Mouse (Mus musculus) neural tube, embryonic 14.5 days (tissue): Measurements from ENCODE around the gene Gm37240. TPM values are rescaled to one million over a fixed set of nuclear protein-coding genes. Genes with fewer than 3 reads are reported as not detected.

Source experiments
- ATAC-seq: fragments of 200-750 bp; cut with Nextera tagmentation; 2 replicates; pipeline ENCODE4 v1.8.0; 2017; ENCODE audit warnings: low read depth, mild to moderate bottlenecking, moderate TSS enrichment, moderate library complexity
- H3K27ac ChIP-seq: fragments of 300-500 bp; sonication (generic); 2 replicates; pipeline ENCODE4 v1.5.1; 2014; ENCODE audit warnings: low read depth, mild to moderate bottlenecking, control low read depth, low read length, moderate library complexity, mixed read lengths
- H3K27me3 ChIP-seq: fragments of 300-500 bp; sonication (generic); 2 replicates; pipeline ENCODE4 v1.6.1; 2014; ENCODE audit warnings: low read length; ENCODE audit not compliant: control insufficient read depth, insufficient read depth
- H3K36me3 ChIP-seq: fragments of 300-500 bp; sonication (generic); 2 replicates; pipeline ENCODE4 v1.6.1; 2014; ENCODE audit warnings: low read length, mixed read lengths; ENCODE audit not compliant: control insufficient read depth, insufficient read depth
- H3K4me1 ChIP-seq: fragments of 300-500 bp; sonication (generic); 2 replicates; pipeline ENCODE4 v1.6.1; 2014; ENCODE audit warnings: low read length; ENCODE audit not compliant: control insufficient read depth, insufficient read depth
- H3K4me2 ChIP-seq: fragments of 300-500 bp; sonication (generic); 2 replicates; pipeline ENCODE4 v1.6.1; 2014; ENCODE audit warnings: mild to moderate bottlenecking, low read depth, low read length, control low read depth
- H3K4me3 ChIP-seq: fragments of 300-500 bp; sonication (generic); 2 replicates; pipeline ENCODE4 v1.5.1; 2014; ENCODE audit warnings: low read depth, low read length, control low read depth, mixed read lengths
- H3K9ac ChIP-seq: fragments of 300-500 bp; sonication (generic); replicated peaks from 2 replicates; pipeline ENCODE4 v1.6.1; 2014; ENCODE audit warnings: low read depth, mild to moderate bottlenecking, control low read depth, low read length, mixed read lengths
- H3K9me3 ChIP-seq: fragments of 300-500 bp; sonication (generic); 2 replicates; pipeline ENCODE4 v1.6.1; 2016; ENCODE audit warnings: low read length; ENCODE audit not compliant: control insufficient read depth
- WGBS: fragments of 180-500 bp; shearing (Covaris S2); extraction: QIAGEN DNeasy Blood & Tissue Kit; methylation state at CpG from one replicate; pipeline ENCODE4 v1.1.7; 2014; 5-methylcytosine and 5-hydroxymethylcytosine counted together
- polyA plus RNA-seq: library from polyadenylated mRNA; unstranded; fragments of >200 nt; fragmentation: Nextera tagmentation; extraction: Ambion mirVana; gene quantifications from 2 replicates; pipeline ENCODE4 v1.2.1, GENCODE M21; 2014

The Gm37240 gene
- polyA plus RNA-seq, 1 experiment from 2014 or later, result not detected

DNA sequence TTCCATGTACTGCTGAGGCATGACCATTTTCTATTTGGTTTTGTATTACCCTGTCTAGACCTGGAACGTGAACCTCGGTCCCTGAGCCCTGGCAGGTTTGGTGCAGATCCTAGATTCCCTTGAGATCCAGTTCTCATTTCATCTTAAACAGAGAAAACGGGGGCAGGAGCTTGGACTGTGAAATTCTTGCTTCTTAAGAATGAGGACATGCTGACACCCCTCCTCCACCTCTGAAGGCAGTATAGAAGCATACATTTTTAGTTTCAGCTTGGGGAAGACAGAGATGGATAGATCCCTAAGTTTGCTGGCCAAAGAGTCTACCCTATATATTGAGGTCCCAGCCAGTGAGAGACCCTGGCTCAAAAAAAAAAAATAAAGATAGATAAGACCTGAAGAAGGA lies 742.9 kb downstream of the Gm37240 start:
- Histone ChIP-seq H3K9ac (no peak overlapping the region), H3K36me3 (no peaks in the 10 kb centered on the region), H3K4me3 (no peak overlapping the region), H3K9me3 (no peaks in the 10 kb centered on the region), H3K27ac (no peak overlapping the region), H3K4me2 (no peak overlapping the region), H3K4me1 (no peaks in the 10 kb centered on the region), H3K27me3 (no peaks in the 10 kb centered on the region)
- ATAC-seq, result no peak
- WGBS, result 84% methylated on average over 3 of the region's 3 CpGs

DNA sequence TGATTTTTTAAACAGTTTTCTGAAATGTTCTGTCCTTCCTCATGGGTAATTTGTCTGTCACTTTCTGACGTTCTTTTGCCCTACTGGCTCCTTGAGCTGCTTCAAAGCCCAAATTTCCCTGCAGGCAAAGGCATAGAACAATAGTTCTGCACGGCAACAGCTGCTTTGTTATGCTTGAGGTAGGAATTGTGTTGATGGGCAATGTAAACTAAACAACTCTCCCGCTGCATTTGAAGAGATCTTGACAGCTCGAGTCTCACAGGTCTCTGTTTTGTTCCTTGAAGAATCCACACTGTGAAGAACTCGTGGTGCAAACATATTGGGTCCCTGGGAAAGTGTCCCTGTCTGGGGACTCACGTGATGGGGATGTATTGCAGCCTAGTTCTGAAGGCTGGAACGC lies 746.8 kb downstream of the Gm37240 start:
- no peak for ATAC-seq
- no peak overlapping the region for H3K9ac ChIP-seq
- H3K36me3 ChIP-seq, result no peaks in the 10 kb centered on the region
- H3K4me1 ChIP-seq, result no peaks in the 10 kb centered on the region
- H3K27me3 ChIP-seq, result no peaks in the 10 kb centered on the region
- no peak overlapping the region for H3K4me3 ChIP-seq
- no peak overlapping the region for H3K27ac ChIP-seq
- no peaks in the 10 kb centered on the region for H3K9me3 ChIP-seq
- no peak overlapping the region for H3K4me2 ChIP-seq
- 35% methylated on average over 7 of the region's 7 CpGs for WGBS

DNA sequence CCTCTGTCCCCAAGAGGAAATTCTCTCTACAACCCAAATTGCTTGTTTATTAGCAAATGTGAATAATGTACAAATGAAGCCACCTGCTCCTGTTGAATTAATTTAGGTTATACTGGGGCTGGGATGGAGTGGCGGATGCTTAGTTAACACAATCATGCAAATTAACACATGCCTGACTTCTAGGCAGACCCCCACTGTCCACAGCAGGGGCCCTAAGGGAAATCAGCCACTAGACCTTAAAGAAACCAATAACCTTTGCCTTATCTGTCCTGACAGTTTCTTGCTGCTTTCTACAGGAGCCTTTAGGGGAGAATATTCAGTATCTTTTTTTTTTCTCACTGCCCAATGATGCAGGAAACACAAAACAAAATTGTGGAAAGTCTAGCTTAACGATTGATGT lies 748.9 kb downstream of the Gm37240 start:
- Histone ChIP-seq H3K9ac (no peak overlapping the region), H3K4me2 (no peak overlapping the region), H3K9me3 (no peaks in the 10 kb centered on the region), H3K4me1 (no peaks in the 10 kb centered on the region), H3K4me3 (no peak overlapping the region), H3K36me3 (no peaks in the 10 kb centered on the region), H3K27ac (no peak overlapping the region), H3K27me3 (no peaks in the 10 kb centered on the region)
- ATAC-seq, result no peak
- 30% methylated on average over 2 of the region's 2 CpGs for WGBS

DNA sequence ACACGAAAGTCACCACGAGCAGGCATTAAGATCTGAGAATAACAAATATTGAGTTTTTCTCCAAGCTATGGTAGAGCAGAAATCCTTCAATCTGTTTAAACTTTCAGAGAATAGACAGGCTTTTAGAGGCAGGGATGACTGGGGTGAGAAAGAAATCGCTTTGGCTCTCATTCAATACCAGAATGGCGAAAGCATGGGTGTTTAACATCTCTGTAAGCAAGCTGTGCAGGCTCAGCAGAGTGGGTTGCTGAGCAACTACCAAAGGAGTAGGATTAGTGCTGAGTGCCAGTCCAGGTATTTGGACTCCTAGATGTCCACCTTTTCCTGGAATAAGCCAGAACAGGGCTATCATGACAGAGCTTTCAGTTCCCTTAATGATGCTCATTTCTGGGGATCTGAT lies 753.8 kb downstream of the Gm37240 start:
- no peak overlapping the region for H3K27ac ChIP-seq
- H3K9ac ChIP-seq, result no peak overlapping the region
- H3K27me3 ChIP-seq, result no peaks in the 10 kb centered on the region
- no peaks in the 10 kb centered on the region for H3K4me1 ChIP-seq
- H3K4me2 ChIP-seq, result no peak overlapping the region
- 81% methylated on average over 4 of the region's 4 CpGs for WGBS
- H3K36me3 ChIP-seq, result no peaks in the 10 kb centered on the region
- no peaks in the 10 kb centered on the region for H3K9me3 ChIP-seq
- no peak overlapping the region for H3K4me3 ChIP-seq
- ATAC-seq, result no peak

DNA sequence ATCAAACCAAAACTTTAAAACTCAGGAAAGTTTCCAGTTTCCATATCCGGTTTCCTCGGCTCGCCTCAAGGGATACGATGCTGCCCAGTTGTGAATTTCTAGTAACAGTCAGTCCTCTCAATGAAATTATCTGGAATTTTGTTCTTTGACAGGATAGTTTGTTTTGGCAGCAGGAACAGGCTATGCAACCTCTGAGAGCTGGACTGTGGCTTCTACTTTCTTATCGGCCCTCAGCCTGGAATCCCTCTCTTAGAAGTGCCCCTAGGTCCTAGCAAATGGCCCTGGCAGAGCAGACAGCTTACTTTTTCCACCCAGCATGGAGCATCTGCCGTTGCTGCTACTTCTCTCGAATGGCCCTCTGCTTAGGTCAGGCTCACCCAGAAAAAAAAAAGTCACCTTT lies 755.4 kb downstream of the Gm37240 start:
- WGBS, result 79% methylated on average over 7 of the region's 7 CpGs
- no peak for ATAC-seq

DNA sequence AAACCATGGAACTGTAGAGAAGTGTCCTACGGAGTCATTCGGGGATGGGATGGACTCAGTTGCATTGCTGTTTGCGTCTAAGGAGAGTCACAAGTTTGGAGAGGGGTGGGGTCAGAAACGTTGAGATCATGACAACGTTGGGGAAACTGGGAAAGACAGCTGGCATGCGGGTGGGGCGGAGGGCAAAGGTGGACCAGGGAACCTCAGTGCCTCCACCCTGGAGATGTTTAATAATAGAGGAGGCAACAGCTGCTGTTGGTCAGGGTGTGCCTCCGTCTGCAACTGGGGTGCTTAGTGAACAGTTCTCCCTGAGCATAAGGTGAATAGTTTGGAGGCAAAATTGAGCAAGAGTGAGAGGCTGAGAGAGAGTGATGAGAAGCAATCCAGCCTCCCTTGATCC lies 758.8 kb downstream of the Gm37240 start:
- WGBS, result 89% methylated on average over 8 of the region's 8 CpGs
- ATAC-seq, result no peak
- H3K36me3 ChIP-seq, result no peaks in the 10 kb centered on the region
- no peak overlapping the region for H3K9ac ChIP-seq
- H3K27me3 ChIP-seq, result no peaks in the 10 kb centered on the region
- H3K4me1 ChIP-seq, result no peaks in the 10 kb centered on the region
- no peak overlapping the region for H3K4me2 ChIP-seq
- H3K27ac ChIP-seq, result no peak overlapping the region
- H3K9me3 ChIP-seq, result no peaks in the 10 kb centered on the region
- H3K4me3 ChIP-seq, result no peak overlapping the region

More for the DNA sequence above, 755.4 kb downstream of the Gm37240 start:
- Histone ChIP-seq H3K9ac (no peak overlapping the region), H3K27me3 (no peaks in the 10 kb centered on the region), H3K9me3 (no peaks in the 10 kb centered on the region), H3K27ac (no peak overlapping the region), H3K4me3 (no peak overlapping the region), H3K4me2 (no peak overlapping the region), H3K4me1 (no peaks in the 10 kb centered on the region), H3K36me3 (no peaks in the 10 kb centered on the region)

DNA sequence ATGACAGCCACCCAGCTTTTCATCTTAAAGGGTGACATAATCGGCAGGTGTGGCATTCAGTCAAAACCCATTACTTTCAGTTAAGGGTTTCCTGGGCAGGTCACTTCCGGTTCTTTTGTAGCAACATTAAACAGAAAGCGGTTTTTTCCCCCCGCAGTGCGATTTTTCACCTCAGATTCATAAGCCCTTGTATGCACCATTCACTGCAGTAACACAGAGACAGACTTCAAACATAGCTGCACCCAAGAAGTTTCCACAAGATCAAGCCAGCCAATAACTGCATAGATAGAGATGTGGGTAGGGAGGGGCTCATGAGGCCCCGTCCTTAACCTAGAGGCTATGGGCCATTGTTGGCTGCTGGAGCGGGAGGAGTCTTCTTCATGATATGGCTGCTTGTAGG lies 760.3 kb downstream of the Gm37240 start:
- Histone ChIP-seq H3K4me3 (no peak overlapping the region), H3K27me3 (no peaks in the 10 kb centered on the region), H3K36me3 (no peaks in the 10 kb centered on the region), H3K27ac (no peak overlapping the region), H3K4me1 (no peaks in the 10 kb centered on the region), H3K9ac (no peak overlapping the region), H3K4me2 (no peak overlapping the region), H3K9me3 (no peaks in the 10 kb centered on the region)
- no peak for ATAC-seq
- 90% methylated on average over 7 of the region's 7 CpGs for WGBS

DNA sequence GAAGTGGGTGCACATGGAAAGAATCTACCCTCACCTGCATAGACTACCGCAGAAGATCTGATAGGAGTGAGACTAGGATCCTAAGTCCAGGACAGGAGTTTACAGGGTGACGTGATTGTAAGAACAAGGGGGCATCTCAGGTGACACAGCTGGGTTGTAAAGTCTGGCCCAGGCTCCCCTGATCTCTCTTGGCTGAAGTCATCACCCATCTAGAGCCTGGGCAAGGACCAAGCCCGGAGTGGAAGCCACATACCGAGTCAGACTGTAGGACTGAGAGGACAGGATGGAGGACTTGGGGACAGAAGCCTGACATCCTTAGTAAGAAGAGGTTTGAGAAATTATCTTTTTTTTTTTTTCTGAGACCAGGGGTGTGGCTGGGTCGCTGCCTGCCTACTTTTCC lies 761.8 kb downstream of the Gm37240 start:
- Histone ChIP-seq H3K36me3 (no peaks in the 10 kb centered on the region), H3K27ac (no peak overlapping the region), H3K4me1 (no peaks in the 10 kb centered on the region), H3K4me3 (no peak overlapping the region), H3K9ac (no peak overlapping the region), H3K9me3 (no peaks in the 10 kb centered on the region), H3K27me3 (no peaks in the 10 kb centered on the region), H3K4me2 (no peak overlapping the region)
- 91% methylated on average over 5 of the region's 5 CpGs for WGBS
- no peak for ATAC-seq

DNA sequence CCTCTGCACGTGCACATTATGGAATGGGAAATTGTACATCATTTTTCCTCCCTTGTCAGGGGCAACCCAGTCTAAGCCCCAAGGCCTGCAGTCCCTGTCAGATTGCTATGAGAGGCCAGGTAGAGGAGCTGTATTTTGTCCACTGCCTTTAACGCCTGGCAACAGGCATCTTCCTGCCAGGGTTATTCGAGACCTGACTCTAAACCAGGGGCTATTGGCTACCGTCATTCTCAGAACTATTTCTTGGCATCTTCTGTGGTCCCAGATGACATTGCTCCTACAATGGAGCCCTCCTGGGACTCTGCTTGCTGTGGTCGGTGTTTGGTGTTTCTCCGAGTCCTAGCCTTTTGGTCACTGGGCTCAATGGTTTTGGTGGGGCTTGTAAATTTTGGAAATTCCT lies 762.4 kb downstream of the Gm37240 start:
- Histone ChIP-seq H3K4me3 (no peak overlapping the region), H3K4me2 (no peak overlapping the region), H3K36me3 (no peaks in the 10 kb centered on the region), H3K9ac (no peak overlapping the region), H3K4me1 (no peaks in the 10 kb centered on the region), H3K27ac (no peak overlapping the region), H3K27me3 (no peaks in the 10 kb centered on the region), H3K9me3 (no peaks in the 10 kb centered on the region)
- no peak for ATAC-seq
- 77% methylated on average over 6 of the region's 6 CpGs for WGBS

DNA sequence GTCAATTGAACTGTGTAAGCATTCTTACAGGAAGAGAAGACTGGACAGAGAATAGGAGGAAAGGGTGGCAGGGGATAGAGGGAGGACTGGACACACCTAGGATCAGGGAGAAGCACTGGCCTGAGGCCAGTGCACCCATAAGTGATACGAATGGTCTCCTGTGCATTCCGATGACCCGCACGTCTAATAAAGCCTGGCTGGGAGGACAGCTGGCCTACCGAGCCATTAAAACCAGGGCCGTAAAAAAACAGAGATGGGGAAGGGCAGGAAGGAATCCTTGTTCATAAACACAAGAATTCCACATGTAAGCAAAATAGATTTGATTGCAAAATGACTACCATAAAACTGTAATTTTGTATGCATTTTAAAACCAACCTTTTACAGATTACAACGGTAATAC lies 762.9 kb downstream of the Gm37240 start:
- Histone ChIP-seq H3K9ac (no peak overlapping the region), H3K4me1 (no peaks in the 10 kb centered on the region), H3K27me3 (no peaks in the 10 kb centered on the region), H3K9me3 (no peaks in the 10 kb centered on the region), H3K4me3 (no peak overlapping the region), H3K27ac (no peak overlapping the region), H3K36me3 (no peaks in the 10 kb centered on the region), H3K4me2 (no peak overlapping the region)
- 44% methylated on average over 7 of the region's 7 CpGs for WGBS
- ATAC-seq, result no peak
